ENCODE assay signal across 20 mouse cellular contexts in the genomic region with DNA sequence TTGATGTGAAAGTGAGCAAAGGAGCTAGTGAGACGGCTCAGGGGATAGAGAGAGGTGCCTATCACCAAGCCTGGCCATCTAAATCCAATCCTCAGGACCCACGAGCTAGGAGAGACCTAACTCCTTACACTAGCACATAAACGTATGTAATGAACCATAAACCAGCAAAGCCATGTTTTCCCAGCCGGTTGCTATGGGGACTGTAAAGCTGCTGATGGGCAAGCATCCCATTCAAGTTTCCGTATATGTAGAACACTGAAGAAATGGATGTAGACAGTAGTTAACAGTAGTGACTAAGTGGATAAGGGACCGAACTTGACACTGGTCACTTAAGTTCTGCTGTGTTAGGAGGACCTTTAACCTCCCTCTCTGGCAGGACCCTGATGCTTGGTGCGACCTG. TPM values are rescaled to one million over a fixed set of nuclear protein-coding genes. Genes with fewer than 3 reads are reported as not detected.
"Had no signal": no experiment of that assay in that cellular context is flagged by ENCODE, and none has a peak within 500 bp of the region (broad histone marks: within the 10 kb centered on the region; RNA-seq: fewer than 3 reads in every experiment).

No protein-coding gene starts in this region.

- H3K4me2 ChIP-seq: limb, embryonic 15.5 days; liver, embryonic 12.5 days; lung, embryonic 14.5 days; midbrain, embryonic 12.5 days; stomach, embryonic 15.5 days had no signal

- H3K9ac ChIP-seq: limb, embryonic 15.5 days; liver, embryonic 12.5 days; lung, embryonic 14.5 days; midbrain, embryonic 12.5 days; stomach, embryonic 15.5 days had no signal

- H3K4me1 ChIP-seq: limb, embryonic 15.5 days; liver, embryonic 12.5 days; midbrain, embryonic 12.5 days; stomach, embryonic 15.5 days had no signal

- DNase-seq: kidney, adult 9 months; layer of hippocampus, adult 9-11 months; layer of hippocampus, postnatal 36 days; lung, embryonic 14.5 days; lung, postnatal 10 days; lung, postnatal 4 days; thymus, adult 2 months; thymus, postnatal 25 days had no signal

- H3K27me3 ChIP-seq: limb, embryonic 15.5 days; liver, embryonic 12.5 days; megakaryocyte, embryonic 14.5 days; midbrain, embryonic 12.5 days; stomach, embryonic 15.5 days had no signal

- ATAC-seq: liver, embryonic 12.5 days had no signal

- H3K27ac ChIP-seq: kidney, postnatal 0 days; limb, embryonic 15.5 days; liver, embryonic 12.5 days; midbrain, embryonic 12.5 days; stomach, embryonic 15.5 days had no signal

- H3K9me3 ChIP-seq: limb, embryonic 15.5 days; liver, embryonic 12.5 days; megakaryocyte, embryonic 14.5 days; midbrain, embryonic 12.5 days; stomach, embryonic 15.5 days had no signal

- H3K4me3 ChIP-seq: limb, embryonic 15.5 days; liver, embryonic 12.5 days; megakaryocyte, embryonic 14.5 days; midbrain, embryonic 12.5 days; stomach, embryonic 15.5 days had no signal

RNA-seq across cellular contexts. Expression of gene Gtsf1l, which starts 13.6 kb away (rescaled TPM):
- total RNA-seq: layer of hippocampus, adult 18-20 months; layer of hippocampus, postnatal 36 days; midbrain, postnatal 0 days had no signal
- polyA plus RNA-seq: kidney, postnatal 0 days; limb, embryonic 11.5 days; limb, embryonic 15.5 days; liver, embryonic 12.5 days; lung, embryonic 14.5 days; midbrain, embryonic 12.5 days; midbrain, postnatal 0 days; neural tube, embryonic 14.5 days; spleen, adult 2 months; stomach, embryonic 15.5 days; thymus, adult 2 months; urinary bladder, adult 2 months had no signal
